Mouse (Mus musculus): ENCODE measurements around the gene Gm49387. TPM values are rescaled to one million over a fixed set of nuclear protein-coding genes. Genes with fewer than 3 reads are reported as not detected.

Gene Gm49387
- polyA plus RNA-seq, 1 experiment from 2014 or later, result 1.7 TPM

- ATAC-seq (ENCODE audit: low FRiP score), result no peak
- Histone ChIP-seq H3K4me2 (no peak overlapping the region), H3K4me3 (no peak overlapping the region), H3K4me1 (replicated peaks) (no peaks in the 10 kb centered on the region), H3K9me3 (no peaks in the 10 kb centered on the region), H3K9ac (no peak overlapping the region), H3K27me3 (no peaks in the 10 kb centered on the region), H3K27ac (no peak overlapping the region), H3K36me3 (no peaks in the 10 kb centered on the region)
- 74% methylated on average over 2 of the region's 2 CpGs for WGBS
Observed at GRCm38 (mm10) chr14:31521318-31521717, 119.4 kb downstream of the Gm49387 start.

GRCm38 (mm10) chr14:31519165-31519564 is 121.5 kb downstream of the Gm49387 start:
- no peaks in the 10 kb centered on the region for H3K27me3 ChIP-seq
- no peak overlapping the region for H3K4me2 ChIP-seq
- H3K4me1 ChIP-seq (replicated peaks), result no peaks in the 10 kb centered on the region
- H3K9me3 ChIP-seq, result peaks cover 13% of the 10 kb centered on the region
- no peak for ATAC-seq (ENCODE audit: low FRiP score)
- WGBS, result 70% methylated on average over 3 of the region's 3 CpGs
- 0 out of 2 replicates have a peak, but pooled peaks cover 2% of the 10 kb centered on the region for H3K36me3 ChIP-seq
- H3K4me3 ChIP-seq, result no peak overlapping the region
- no peak overlapping the region for H3K9ac ChIP-seq
- H3K27ac ChIP-seq, result no peak overlapping the region

- H3K27me3 ChIP-seq, result no peaks in the 10 kb centered on the region
- H3K4me3 ChIP-seq, result no peak overlapping the region
- H3K4me1 ChIP-seq (replicated peaks), result no peaks in the 10 kb centered on the region
- peaks cover 17% of the 10 kb centered on the region for H3K9me3 ChIP-seq
- ATAC-seq (ENCODE audit: low FRiP score), result no peak
- no peak overlapping the region for H3K27ac ChIP-seq
- no peak overlapping the region for H3K4me2 ChIP-seq
- peaks cover 8% of the 10 kb centered on the region; the same call in 1 of the 2 replicates for H3K36me3 ChIP-seq
- no peak overlapping the region for H3K9ac ChIP-seq
- 96% methylated on average over 2 of the region's 2 CpGs for WGBS
Observed at GRCm38 (mm10) chr14:31515895-31516294, 124.8 kb downstream of the Gm49387 start.

- Histone ChIP-seq H3K4me3 (no peak overlapping the region), H3K36me3 (peaks cover 54% of the 10 kb centered on the region), H3K9ac (no peak overlapping the region), H3K27ac (no peak overlapping the region), H3K9me3 (peaks cover 16% of the 10 kb centered on the region), H3K4me2 (no peak overlapping the region), H3K4me1 (replicated peaks) (no peaks in the 10 kb centered on the region), H3K27me3 (no peaks in the 10 kb centered on the region)
- ATAC-seq (ENCODE audit: low FRiP score), result no peak
- WGBS, result 94% methylated on average over 3 of the region's 3 CpGs
Observed at GRCm38 (mm10) chr14:31510322-31510721, 130.4 kb downstream of the Gm49387 start.

GRCm38 (mm10) chr14:31509911-31510310 is 130.8 kb downstream of the Gm49387 start:
- no peaks in the 10 kb centered on the region for H3K4me1 ChIP-seq (replicated peaks)
- no peak for ATAC-seq (ENCODE audit: low FRiP score)
- H3K36me3 ChIP-seq, result peaks cover 58% of the 10 kb centered on the region
- no peak overlapping the region for H3K4me3 ChIP-seq
- H3K9me3 ChIP-seq, result peaks cover 12% of the 10 kb centered on the region
- no peak overlapping the region for H3K4me2 ChIP-seq
- no peaks in the 10 kb centered on the region for H3K27me3 ChIP-seq
- WGBS, result 96% methylated on average over 2 of the region's 2 CpGs
- H3K27ac ChIP-seq, result no peak overlapping the region
- H3K9ac ChIP-seq, result no peak overlapping the region

- Histone ChIP-seq H3K9ac (no peak overlapping the region), H3K9me3 (no peaks in the 10 kb centered on the region), H3K27ac (no peak overlapping the region), H3K4me3 (no peak overlapping the region), H3K4me2 (no peak overlapping the region), H3K36me3 (peaks cover 84% of the 10 kb centered on the region), H3K4me1 (replicated peaks) (no peaks in the 10 kb centered on the region), H3K27me3 (no peaks in the 10 kb centered on the region)
- ATAC-seq (ENCODE audit: low FRiP score), result no peak
- WGBS, result 96% methylated on average over 6 of the region's 6 CpGs
Observed at GRCm38 (mm10) chr14:31506456-31506855, 134.2 kb downstream of the Gm49387 start.

GRCm38 (mm10) chr14:31503406-31503805 is 137.3 kb downstream of the Gm49387 start:
- peaks cover 94% of the 10 kb centered on the region for H3K36me3 ChIP-seq
- no peaks in the 10 kb centered on the region for H3K27me3 ChIP-seq
- no peak overlapping the region for H3K9ac ChIP-seq
- WGBS, result 93% methylated on average over 13 of the region's 13 CpGs
- no peak overlapping the region for H3K27ac ChIP-seq
- H3K9me3 ChIP-seq, result no peaks in the 10 kb centered on the region
- no peaks in the 10 kb centered on the region for H3K4me1 ChIP-seq (replicated peaks)
- ATAC-seq (ENCODE audit: low FRiP score), result no peak
- no peak overlapping the region for H3K4me3 ChIP-seq
- H3K4me2 ChIP-seq, result no peak overlapping the region

Other genes with a start within 250 kb of the Gm49387 start
- gene Sh3bp5, start 204.8 kb downstream of the Gm49387 start, polyA plus RNA-seq (2015; fragmentation: Nextera tagmentation; extraction: Ambion mirVana), result 140 and 142 TPM in 2 replicates
- gene Eaf1, start 146.5 kb downstream of the Gm49387 start, polyA plus RNA-seq (2015; fragmentation: Nextera tagmentation; extraction: Ambion mirVana), result 9.6 and 10.9 TPM in 2 replicates
- 54.1 and 55.0 TPM in 2 replicates for gene Mettl6, start 145.8 kb downstream of the Gm49387 start, polyA plus RNA-seq (2015; fragmentation: Nextera tagmentation; extraction: Ambion mirVana)
- gene Colq, start 49.5 kb downstream of the Gm49387 start, polyA plus RNA-seq (2015; fragmentation: Nextera tagmentation; extraction: Ambion mirVana), result 0.19 and 0.34 TPM in 2 replicates
- gene Btd, start 150 bp upstream of the Gm49387 start, polyA plus RNA-seq (2015; fragmentation: Nextera tagmentation; extraction: Ambion mirVana), result 17.3 and 18.7 TPM in 2 replicates
- 9.8 and 10.4 TPM in 2 replicates for gene Hacl1, start 408 bp upstream of the Gm49387 start, polyA plus RNA-seq (2015; fragmentation: Nextera tagmentation; extraction: Ambion mirVana)
- 7.8 and 8.5 TPM in 2 replicates for gene Ankrd28, start 189.8 kb upstream of the Gm49387 start, polyA plus RNA-seq (2015; fragmentation: Nextera tagmentation; extraction: Ambion mirVana)